ENCODE assay signal across 12 mouse cellular contexts in the genomic region with DNA sequence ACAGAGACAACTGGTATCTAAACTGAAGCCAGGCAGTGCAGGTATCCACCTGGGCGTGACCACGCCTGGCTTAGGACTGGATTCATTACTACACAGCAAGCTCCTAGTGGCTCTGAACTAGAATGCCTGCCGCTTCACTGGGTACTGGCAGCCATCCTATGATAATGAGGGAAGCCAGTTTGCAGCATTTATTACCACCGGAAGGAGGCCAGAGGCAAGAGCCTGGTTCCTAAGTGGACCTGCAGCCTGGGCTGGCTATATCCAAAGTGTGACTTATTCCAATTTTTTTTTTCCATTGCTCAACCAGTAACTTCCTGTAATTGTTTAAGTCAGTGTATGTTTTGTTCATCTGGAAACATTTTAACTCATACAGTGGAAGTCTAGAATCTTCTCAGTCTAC. TPM values are rescaled to one million over a fixed set of nuclear protein-coding genes. Genes with fewer than 3 reads are reported as not detected.
DNase-seq lines count a peak whose midpoint lies in the region; ATAC-seq lines count a peak whose summit lies in the region.
"Had no signal": no experiment of that assay in that cellular context is flagged by ENCODE, and none has a peak within 500 bp of the region (broad histone marks: within the 10 kb centered on the region; RNA-seq: fewer than 3 reads in every experiment).

No protein-coding gene starts in this region.

- DNase-seq in cerebellum, postnatal 36 days, result peak; percentile 29 to 31
- DNase-seq in cerebellum, adult 9-11 months, result no peak
- peak; percentile 74 for DNase-seq in kidney, adult 11 months
- peak; percentile 53 to 79 for DNase-seq in kidney, postnatal 25 days
- DNase-seq in retina, embryonic 14.5 days (ENCODE audit: low spot score), result no peak
- DNase-seq: B cell, adult 2 months had no signal

- H3K9me3 ChIP-seq in kidney, embryonic 14.5 days (ENCODE audit: control insufficient read depth, low read length), result no peaks in the 10 kb centered on the region
- 0 out of 2 replicates have a peak, but pooled peaks cover 2% of the 10 kb centered on the region for H3K9me3 ChIP-seq in heart, embryonic 16.5 days (replicated peaks; ENCODE audit: control insufficient read depth, low read length)
- no peaks in the 10 kb centered on the region for H3K9me3 ChIP-seq in hindbrain, embryonic 16.5 days (ENCODE audit: control insufficient read depth, low read length)
- H3K9me3 ChIP-seq: G1E; midbrain, embryonic 12.5 days had no signal

- H3K4me2 ChIP-seq in kidney, embryonic 14.5 days (replicated peaks; ENCODE audit: low read depth, low read length), result no peak overlapping the region
- no peak overlapping the region for H3K4me2 ChIP-seq in heart, embryonic 16.5 days (ENCODE audit: low read depth, low read length)
- H3K4me2 ChIP-seq in hindbrain, embryonic 16.5 days (ENCODE audit: low read length), result no peak overlapping the region
- H3K4me2 ChIP-seq: midbrain, embryonic 12.5 days had no signal

- H3K4me1 ChIP-seq in kidney, embryonic 14.5 days (ENCODE audit: control insufficient read depth, insufficient read depth, low read length), result peaks cover 15% of the 10 kb centered on the region
- H3K4me1 ChIP-seq in heart, embryonic 16.5 days (ENCODE audit: control insufficient read depth, insufficient read depth, low read length), result 0 out of 2 replicates have a peak, but pooled peaks cover 3% of the 10 kb centered on the region
- H3K4me1 ChIP-seq in hindbrain, embryonic 16.5 days (ENCODE audit: control insufficient read depth, insufficient read depth, low read depth, low read length), result no peaks in the 10 kb centered on the region

- no peaks in the 10 kb centered on the region for H3K36me3 ChIP-seq in kidney, embryonic 14.5 days (ENCODE audit: control insufficient read depth, insufficient read depth, low read length)
- no peaks in the 10 kb centered on the region for H3K36me3 ChIP-seq in heart, embryonic 16.5 days (ENCODE audit: control insufficient read depth, insufficient read depth)
- no peaks in the 10 kb centered on the region for H3K36me3 ChIP-seq in hindbrain, embryonic 16.5 days (ENCODE audit: control insufficient read depth, insufficient read depth, low read length)
- H3K36me3 ChIP-seq: midbrain, embryonic 12.5 days had no signal

- no peaks in the 10 kb centered on the region for H3K27me3 ChIP-seq in kidney, embryonic 14.5 days (ENCODE audit: control insufficient read depth, insufficient read depth, low read length)
- no peaks in the 10 kb centered on the region for H3K27me3 ChIP-seq in heart, embryonic 16.5 days (ENCODE audit: control insufficient read depth, insufficient read depth, low read length)
- H3K27me3 ChIP-seq in hindbrain, embryonic 16.5 days (replicated peaks; ENCODE audit: control insufficient read depth, insufficient read depth, low read length), result no peaks in the 10 kb centered on the region

- WGBS in kidney, embryonic 14.5 days, result 62% methylated on average over 4 of the region's 4 CpGs
- 74% methylated on average over 4 of the region's 4 CpGs for WGBS in heart, embryonic 16.5 days
- WGBS in hindbrain, embryonic 16.5 days, result 71% methylated on average over 4 of the region's 4 CpGs

- no peak overlapping the region for H3K4me3 ChIP-seq in kidney, embryonic 14.5 days (ENCODE audit: low read length)
- H3K4me3 ChIP-seq in heart, embryonic 16.5 days (ENCODE audit: low read length), result no peak overlapping the region
- no peak overlapping the region for H3K4me3 ChIP-seq in hindbrain, embryonic 16.5 days (ENCODE audit: low read length)
- H3K4me3 ChIP-seq: midbrain, embryonic 12.5 days had no signal

- no peak overlapping the region for H3K9ac ChIP-seq in kidney, embryonic 14.5 days (ENCODE audit: low read depth, low read length)
- H3K9ac ChIP-seq in heart, embryonic 16.5 days (ENCODE audit: low read length), result no peak overlapping the region
- no peak overlapping the region for H3K9ac ChIP-seq in hindbrain, embryonic 16.5 days (ENCODE audit: low read depth, low read length)
- H3K9ac ChIP-seq: liver, embryonic 14.5 days; midbrain, embryonic 12.5 days had no signal

- H3K27ac ChIP-seq in kidney, embryonic 14.5 days (ENCODE audit: low read depth, low read length), result no peak overlapping the region
- H3K27ac ChIP-seq in heart, embryonic 16.5 days (ENCODE audit: low read length), result peak overlapping the region; percentile 71
- H3K27ac ChIP-seq in hindbrain, embryonic 16.5 days (ENCODE audit: low read depth, low read length), result no peak overlapping the region
- H3K27ac ChIP-seq: liver, embryonic 14.5 days; midbrain, embryonic 12.5 days had no signal

- no peak for ATAC-seq in kidney, embryonic 14.5 days (ENCODE audit: low FRiP score, low TSS enrichment)
- no peak for ATAC-seq in heart, embryonic 16.5 days (replicated peaks; ENCODE audit: extremely low read depth, insufficient read depth, low FRiP score)
- ATAC-seq in hindbrain, embryonic 16.5 days, result no peak

RNA-seq across cellular contexts. Expression of a gene that starts 7.9 kb away (rescaled TPM):
- 6.5 and 11.1 TPM in 2 replicates for polyA plus RNA-seq in kidney, embryonic 14.5 days (2014; fragmentation: Nextera tagmentation; extraction: Ambion mirVana)
- polyA plus RNA-seq in heart, embryonic 16.5 days (2015; fragmentation: Nextera tagmentation; extraction: Ambion mirVana), result 11.5 and 12.6 TPM in 2 replicates
- 12.6 and 13.2 TPM in 2 replicates for polyA plus RNA-seq in hindbrain, embryonic 16.5 days (2015; fragmentation: Nextera tagmentation; extraction: Ambion mirVana)

RNA-seq across cellular contexts. Expression of a gene that starts 20.4 kb away (rescaled TPM):
- polyA plus RNA-seq in kidney, embryonic 14.5 days (2014; fragmentation: Nextera tagmentation; extraction: Ambion mirVana), result 5.7 and 14.2 TPM in 2 replicates
- polyA plus RNA-seq in heart, embryonic 16.5 days (2015; fragmentation: Nextera tagmentation; extraction: Ambion mirVana), result 18.7 and 19.3 TPM in 2 replicates
- 25.3 and 27.6 TPM in 2 replicates for polyA plus RNA-seq in hindbrain, embryonic 16.5 days (2015; fragmentation: Nextera tagmentation; extraction: Ambion mirVana)

Comparison
In these comparisons a context has a peak if more than half of its experiments do, and no peak if none do; other contexts are left out.
1. DNase-seq: peak in cerebellum, postnatal 36 days (2 of 2), kidney, adult 11 months (single experiment) and kidney, postnatal 25 days (2 of 2); none in cerebellum, adult 9-11 months (single experiment) and retina, embryonic 14.5 days (single experiment).